Mouse (Mus musculus): Measurements from ENCODE around the gene Tfrc. TPM values are rescaled to one million over a fixed set of nuclear protein-coding genes. Genes with fewer than 3 reads are reported as not detected.
A peak's percentile ranks its signal among the peaks of the same experiment; 100 is the strongest.

Gene Tfrc
- 37.0 and 43.9 TPM in 2 replicates for polyA plus RNA-seq (2015; fragmentation: Nextera tagmentation; extraction: Ambion mirVana)

DNA sequence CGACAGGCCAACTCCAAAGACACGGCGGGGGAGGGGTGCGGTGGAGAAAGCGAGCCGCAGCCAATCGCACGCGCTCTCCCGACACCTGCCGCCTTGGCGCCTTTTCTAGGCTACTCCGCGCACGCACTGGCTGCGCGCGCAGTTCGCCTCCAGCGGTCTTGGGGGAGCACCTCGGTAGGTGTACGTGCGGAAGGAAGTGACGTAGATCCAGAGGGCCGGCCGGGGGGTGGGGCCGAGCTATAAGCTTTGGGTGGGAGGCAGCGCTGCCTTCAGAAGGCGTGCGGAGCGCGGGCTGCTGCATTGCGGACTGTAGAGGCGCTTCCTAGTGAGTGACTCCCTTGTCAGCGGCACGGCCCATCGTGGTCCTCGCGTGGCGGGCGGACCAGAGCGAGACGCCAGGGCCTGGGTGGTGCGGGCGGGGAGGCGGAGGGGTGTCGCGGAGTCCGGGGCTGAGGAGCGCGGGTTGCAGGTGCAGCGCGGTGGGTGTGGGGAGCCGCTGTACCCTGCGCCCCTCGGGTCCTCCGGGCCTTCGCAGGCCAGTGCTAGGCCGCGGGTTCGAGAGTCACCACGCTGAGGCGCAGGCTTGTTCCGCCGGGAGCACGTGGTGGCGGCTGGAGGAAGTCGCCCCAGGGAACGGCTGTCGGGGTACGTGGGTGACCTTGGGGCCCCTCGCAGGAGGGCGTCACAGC, at the start of gene Tfrc:
Gene Tfrc, plus strand, starts transcription at position 209 of the 689 bp plus-strand sequence.
- H3K9me3 ChIP-seq (replicated peaks; ENCODE audit: low read length): no peaks in the 10 kb centered on the region
- H3K4me2 ChIP-seq (ENCODE audit: low read length): peak within 1 kb of the TSS; percentile 97
- no peaks in the 10 kb centered on the region for H3K4me1 ChIP-seq (replicated peaks; ENCODE audit: insufficient read depth, low read length)
- TF ChIP-seq CTCF (IDR thresholded peaks at IDR 0.05; ENCODE audit: low read depth): no peak
- peak within 1 kb of the TSS; percentile 72 for H3K4me3 ChIP-seq (replicated peaks; ENCODE audit: low read depth, low read length)
- ATAC-seq (replicated peaks; ENCODE audit: low FRiP score, low read depth) (peak; percentile 98), DNase-seq (ENCODE audit: low spot score) (peak; percentile 97)
- WGBS: under 1% methylated on average over 73 of the region's 73 CpGs
- peak within 1 kb of the TSS; percentile 90 for H3K27ac ChIP-seq
- peak within 1 kb of the TSS; percentile 78 for H3K9ac ChIP-seq (ENCODE audit: low read depth, low read length)
- no peaks in the 10 kb centered on the region for H3K27me3 ChIP-seq (ENCODE audit: insufficient read depth, low read length)
- no peaks in the 10 kb centered on the region for H3K36me3 ChIP-seq (ENCODE audit: insufficient read depth, low read length)

- H3K9ac ChIP-seq (ENCODE audit: low read depth, low read length): no peak overlapping the region
- no peaks in the 10 kb centered on the region for H3K27me3 ChIP-seq (ENCODE audit: insufficient read depth, low read length)
- no peak overlapping the region for H3K4me3 ChIP-seq (replicated peaks; ENCODE audit: low read depth, low read length)
- no peaks in the 10 kb centered on the region for H3K36me3 ChIP-seq (ENCODE audit: insufficient read depth, low read length)
- TF ChIP-seq CTCF (IDR thresholded peaks at IDR 0.05; ENCODE audit: low read depth): no peak
- 0 out of 2 replicates have a peak, but pooled peaks have one; percentile 33 for ATAC-seq (replicated peaks; ENCODE audit: low FRiP score, low read depth)
- 73% methylated on average over 4 of the region's 4 CpGs for WGBS
- no peak for DNase-seq (ENCODE audit: low spot score)
- no peaks in the 10 kb centered on the region for H3K9me3 ChIP-seq (replicated peaks; ENCODE audit: low read length)
- no peaks in the 10 kb centered on the region for H3K4me1 ChIP-seq (replicated peaks; ENCODE audit: insufficient read depth, low read length)
- H3K27ac ChIP-seq: no peak overlapping the region
- no peak overlapping the region for H3K4me2 ChIP-seq (ENCODE audit: low read length)
Measured at GRCm38 (mm10) chr16:32559493-32559892, 49.2 kb upstream of the Tfrc start.

DNA sequence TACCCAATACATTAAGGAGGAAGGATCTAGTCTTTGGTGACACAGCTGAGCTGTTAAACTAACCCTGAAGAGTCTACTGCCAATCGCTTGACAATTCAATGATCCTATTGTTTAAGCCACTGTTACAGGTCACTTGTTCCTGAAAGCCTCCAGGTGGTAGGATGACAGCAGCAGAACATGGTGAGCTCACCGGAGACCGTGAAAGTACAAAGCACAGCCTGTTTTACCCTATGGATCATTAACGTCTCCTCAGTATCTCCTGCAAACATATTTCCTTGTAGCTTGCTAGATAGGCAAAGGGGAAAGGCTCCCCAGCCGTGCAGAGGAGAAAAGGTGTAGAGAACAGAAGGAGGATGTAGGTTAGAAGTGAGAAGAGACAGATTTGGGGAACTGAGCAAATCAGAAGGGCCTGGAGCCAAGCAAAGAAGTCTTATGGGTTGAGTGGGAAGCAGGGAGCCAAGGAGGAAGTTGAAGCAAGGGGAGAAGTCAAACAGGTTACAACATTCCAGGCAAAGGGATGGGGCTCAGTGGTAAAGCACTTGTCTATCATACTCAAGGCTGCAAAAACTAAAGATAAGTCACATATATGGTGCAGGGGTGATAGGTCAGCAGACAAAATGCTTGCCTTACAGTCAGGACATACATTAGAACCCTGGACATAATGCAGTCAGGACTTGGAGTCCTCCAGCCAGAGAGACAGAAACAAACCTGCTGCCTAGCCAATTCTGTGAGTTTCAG, 45.5 kb upstream of the Tfrc start:
- Histone ChIP-seq H3K4me1 (replicated peaks; ENCODE audit: insufficient read depth, low read length) (no peaks in the 10 kb centered on the region), H3K9me3 (replicated peaks; ENCODE audit: low read length) (no peaks in the 10 kb centered on the region), H3K9ac (ENCODE audit: low read depth, low read length) (no peak overlapping the region), H3K27me3 (ENCODE audit: insufficient read depth, low read length) (no peaks in the 10 kb centered on the region), H3K4me2 (ENCODE audit: low read length) (no peak overlapping the region), H3K27ac (no peak overlapping the region), H3K4me3 (replicated peaks; ENCODE audit: low read depth, low read length) (no peak overlapping the region), H3K36me3 (ENCODE audit: insufficient read depth, low read length) (no peaks in the 10 kb centered on the region)
- no peak for ATAC-seq (replicated peaks; ENCODE audit: low FRiP score, low read depth)
- DNase-seq (ENCODE audit: low spot score): no peak
- TF ChIP-seq CTCF (IDR thresholded peaks at IDR 0.05; ENCODE audit: low read depth): no peak
- WGBS: 48% methylated on average over 5 of the region's 5 CpGs

DNA sequence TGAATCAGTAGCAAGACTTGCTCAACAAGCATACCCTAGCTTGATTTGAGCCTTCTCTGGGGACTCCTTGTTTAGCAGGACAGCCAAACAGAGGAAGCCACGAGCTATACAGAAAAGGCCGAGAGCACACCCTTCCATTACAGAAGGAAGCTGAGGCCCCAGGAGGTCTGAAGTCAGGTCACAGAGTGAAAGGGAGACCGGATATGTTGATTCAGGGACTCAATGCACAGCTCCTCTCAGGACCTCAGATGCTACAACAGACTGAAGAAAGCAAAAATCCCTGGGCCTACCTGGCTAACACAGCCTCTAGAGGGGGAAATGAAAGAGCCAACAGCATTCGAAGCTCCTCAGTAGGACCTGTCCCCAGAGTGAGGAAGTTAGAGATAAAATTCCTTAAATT, 41.4 kb upstream of the Tfrc start:
- no peak overlapping the region for H3K4me2 ChIP-seq (ENCODE audit: low read length)
- WGBS: 60% methylated on average over 4 of the region's 4 CpGs
- H3K9me3 ChIP-seq (replicated peaks; ENCODE audit: low read length): no peaks in the 10 kb centered on the region
- DNase-seq (ENCODE audit: low spot score): no peak
- H3K4me3 ChIP-seq (replicated peaks; ENCODE audit: low read depth, low read length): no peak overlapping the region
- H3K36me3 ChIP-seq (ENCODE audit: insufficient read depth, low read length): no peaks in the 10 kb centered on the region
- no peaks in the 10 kb centered on the region for H3K27me3 ChIP-seq (ENCODE audit: insufficient read depth, low read length)
- no peak for TF ChIP-seq CTCF (IDR thresholded peaks at IDR 0.05; ENCODE audit: low read depth)
- no peaks in the 10 kb centered on the region for H3K4me1 ChIP-seq (replicated peaks; ENCODE audit: insufficient read depth, low read length)
- no peak for ATAC-seq (replicated peaks; ENCODE audit: low FRiP score, low read depth)
- H3K27ac ChIP-seq: no peak overlapping the region
- no peak overlapping the region for H3K9ac ChIP-seq (ENCODE audit: low read depth, low read length)

DNA sequence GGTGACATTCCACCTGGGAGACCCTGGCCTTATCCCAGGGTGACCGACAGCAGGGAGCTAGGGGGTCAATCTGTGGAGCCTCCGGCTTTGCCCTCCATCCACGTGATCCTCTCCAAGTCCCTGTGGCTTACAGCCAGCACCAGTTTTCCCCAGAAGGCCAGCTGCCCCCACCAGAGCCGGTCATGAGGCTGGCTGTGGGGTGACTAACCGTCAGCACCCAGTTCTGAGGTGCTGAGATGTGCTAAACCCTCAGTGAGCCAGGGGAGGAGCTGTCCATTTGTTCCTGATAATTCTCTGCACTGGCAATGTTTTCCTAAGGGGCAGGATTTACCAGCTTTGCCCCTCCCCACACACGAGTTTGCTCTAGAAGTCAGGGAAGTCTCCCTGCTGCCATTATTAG, 40.3 kb upstream of the Tfrc start:
- Histone ChIP-seq H3K4me3 (replicated peaks; ENCODE audit: low read depth, low read length) (no peak overlapping the region), H3K27me3 (ENCODE audit: insufficient read depth, low read length) (no peaks in the 10 kb centered on the region), H3K9me3 (replicated peaks; ENCODE audit: low read length) (no peaks in the 10 kb centered on the region), H3K4me1 (replicated peaks; ENCODE audit: insufficient read depth, low read length) (no peaks in the 10 kb centered on the region), H3K36me3 (ENCODE audit: insufficient read depth, low read length) (no peaks in the 10 kb centered on the region), H3K4me2 (ENCODE audit: low read length) (no peak overlapping the region), H3K27ac (no peak overlapping the region), H3K9ac (ENCODE audit: low read depth, low read length) (no peak overlapping the region)
- DNase-seq (ENCODE audit: low spot score) (no peak), ATAC-seq (replicated peaks; ENCODE audit: low FRiP score, low read depth) (no peak)
- WGBS: 63% methylated on average over 6 of the region's 6 CpGs
- no peak for TF ChIP-seq CTCF (IDR thresholded peaks at IDR 0.05; ENCODE audit: low read depth)

DNA sequence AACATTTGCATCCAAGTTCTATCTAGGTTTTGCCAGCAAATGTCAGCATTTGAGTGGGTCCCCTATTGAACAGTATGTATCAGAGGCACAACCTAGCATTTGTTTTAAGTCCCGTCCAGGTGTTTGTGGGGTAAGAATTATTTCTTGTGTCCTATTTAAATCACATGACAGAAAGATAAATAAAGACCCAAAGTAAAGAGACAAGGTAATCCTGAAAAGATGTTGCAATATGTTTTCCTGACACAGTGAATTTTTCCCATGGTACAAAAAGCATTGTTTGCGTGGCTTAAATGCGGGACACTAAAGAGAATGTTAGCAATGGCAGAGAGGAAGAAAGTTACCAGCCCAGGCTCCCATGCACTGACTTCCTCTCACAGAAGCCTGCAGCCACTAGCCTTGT, 38.7 kb upstream of the Tfrc start:
- no peak for TF ChIP-seq CTCF (IDR thresholded peaks at IDR 0.05; ENCODE audit: low read depth)
- WGBS: 87% methylated on average over 3 of the region's 3 CpGs
- Histone ChIP-seq H3K27me3 (ENCODE audit: insufficient read depth, low read length) (no peaks in the 10 kb centered on the region), H3K27ac (no peak overlapping the region), H3K4me2 (ENCODE audit: low read length) (no peak overlapping the region), H3K4me1 (replicated peaks; ENCODE audit: insufficient read depth, low read length) (no peaks in the 10 kb centered on the region), H3K9ac (ENCODE audit: low read depth, low read length) (no peak overlapping the region), H3K36me3 (ENCODE audit: insufficient read depth, low read length) (no peaks in the 10 kb centered on the region), H3K4me3 (replicated peaks; ENCODE audit: low read depth, low read length) (no peak overlapping the region), H3K9me3 (replicated peaks; ENCODE audit: low read length) (no peaks in the 10 kb centered on the region)
- no peak for DNase-seq (ENCODE audit: low spot score)
- ATAC-seq (replicated peaks; ENCODE audit: low FRiP score, low read depth): no peak
